Mouse (Mus musculus) liver, embryonic 12.5 days (tissue): ENCODE data around the gene Gp1ba. TPM values are rescaled to one million over a fixed set of nuclear protein-coding genes. Genes with fewer than 3 reads are reported as not detected.

Experiments
- ATAC-seq: fragments of 200-750 bp; cut with Nextera tagmentation; 2 replicates; pipeline ENCODE4 v1.8.0; 2017; ENCODE audit warnings: moderate number of reproducible peaks, mild to moderate bottlenecking, moderate library complexity
- H3K27ac ChIP-seq: fragments of 300-500 bp; sonication (generic); 2 replicates; pipeline ENCODE4 v1.5.1; 2016; ENCODE audit warnings: mild to moderate bottlenecking
- H3K27me3 ChIP-seq: fragments of 300-500 bp; sonication (generic); replicated peaks from 2 replicates; pipeline ENCODE4 v1.6.1; 2016; ENCODE audit warnings: mild to moderate bottlenecking, moderate library complexity
- H3K36me3 ChIP-seq: fragments of 300-500 bp; sonication (generic); 2 replicates; pipeline ENCODE4 v1.6.1; 2016; ENCODE audit warnings: mild to moderate bottlenecking, moderate library complexity
- H3K4me1 ChIP-seq: fragments of 300-500 bp; sonication (generic); 2 replicates; pipeline ENCODE4 v1.6.1; 2016
- H3K4me2 ChIP-seq: fragments of 300-500 bp; sonication (generic); 2 replicates; pipeline ENCODE4 v1.6.1; 2016; ENCODE audit warnings: mild to moderate bottlenecking, moderate library complexity
- H3K4me3 ChIP-seq: fragments of 300-500 bp; sonication (generic); 2 replicates; pipeline ENCODE4 v1.5.1; 2016; ENCODE audit warnings: mild to moderate bottlenecking, moderate library complexity
- H3K9ac ChIP-seq: fragments of 300-500 bp; sonication (generic); 2 replicates; pipeline ENCODE4 v1.6.1; 2016; ENCODE audit warnings: mild to moderate bottlenecking, moderate library complexity
- H3K9me3 ChIP-seq: fragments of 300-500 bp; sonication (generic); replicated peaks from 2 replicates; pipeline ENCODE4 v1.6.1; 2016; ENCODE audit warnings: mild to moderate bottlenecking, moderate library complexity
- WGBS: fragments of 180-500 bp; shearing (Covaris S2); methylation state at CpG from one replicate; pipeline ENCODE4 v1.1.7; 2016; ENCODE audit not compliant: insufficient replicate concordance; 5-methylcytosine and 5-hydroxymethylcytosine counted together
- polyA plus RNA-seq: library from polyadenylated mRNA; unstranded; fragments of >200 nt; fragmentation: Nextera tagmentation; extraction: Ambion mirVana; gene quantifications from 2 replicates; pipeline ENCODE4 v1.2.1, GENCODE M21; 2016

Gp1ba gene
- polyA plus RNA-seq, 1 experiment from 2014 or later = 5.5 TPM

GRCm38 (mm10) chr11:70655571-70656455 lies 16.9 kb downstream of the Gp1ba start:
- peak overlapping the region; percentile 99 for H3K9ac ChIP-seq
- H3K27ac ChIP-seq = peak overlapping the region; percentile 99
- 1% methylated on average over 61 of the region's 61 CpGs for whole genome bisulfite sequencing
- peaks cover 64% of the 10 kb centered on the region for H3K4me1 ChIP-seq
- H3K9me3 ChIP-seq = no peaks in the 10 kb centered on the region
- peak; percentile 14; the same call in 1 of the 2 replicates for ATAC-seq
- H3K4me3 ChIP-seq = peak overlapping the region; percentile 99
- peak overlapping the region; percentile 93 for H3K4me2 ChIP-seq
- peaks cover 35% of the 10 kb centered on the region for H3K36me3 ChIP-seq
- H3K27me3 ChIP-seq = 0 out of 2 replicates have a peak, but pooled peaks cover 9% of the 10 kb centered on the region

GRCm38 (mm10) chr11:70656456-70656927 lies 17.6 kb downstream of the Gp1ba start:
- H3K36me3 ChIP-seq = peaks cover 35% of the 10 kb centered on the region
- no peak for ATAC-seq
- H3K27me3 ChIP-seq = 0 out of 2 replicates have a peak, but pooled peaks cover 9% of the 10 kb centered on the region
- H3K4me3 ChIP-seq = peak overlapping the region; percentile 99
- H3K9ac ChIP-seq = peak overlapping the region; percentile 99
- WGBS = 19% methylated on average over 16 of the region's 16 CpGs
- H3K9me3 ChIP-seq = no peaks in the 10 kb centered on the region
- peaks cover 57% of the 10 kb centered on the region for H3K4me1 ChIP-seq
- H3K4me2 ChIP-seq = peak overlapping the region; percentile 93
- peak overlapping the region; percentile 99 for H3K27ac ChIP-seq

- 0 out of 2 replicates have a peak, but pooled peaks cover 9% of the 10 kb centered on the region for H3K27me3 ChIP-seq
- peaks cover 52% of the 10 kb centered on the region for H3K4me1 ChIP-seq
These were observed 18.0 kb downstream of the Gp1ba start, which contains the start of gene Eno3 for GRCm38 (mm10) chr11:70656964-70657363. Gene Eno3 (plus strand): TSS chr11:70657202.

GRCm38 (mm10) chr11:70657573-70657972 lies 18.7 kb downstream of the Gp1ba start:
- Histone ChIP-seq H3K9me3 (no peaks in the 10 kb centered on the region), H3K36me3 (peaks cover 33% of the 10 kb centered on the region), H3K4me1 (peaks cover 46% of the 10 kb centered on the region), H3K4me3 (no peak overlapping the region), H3K27me3 (0 out of 2 replicates have a peak, but pooled peaks cover 9% of the 10 kb centered on the region), H3K4me2 (0 out of 2 replicates have a peak overlapping the region, but pooled peaks have one; percentile 4), H3K9ac (no peak overlapping the region; the same call in 1 of the 2 replicates), H3K27ac (peak overlapping the region; percentile 99; the same call in 1 of the 2 replicates)
- ATAC-seq = no peak
- 44% methylated on average over 6 of the region's 6 CpGs for WGBS

More at GRCm38 (mm10) chr11:70656964-70657363, 18.0 kb downstream of the Gp1ba start, which contains the start of gene Eno3:
- Histone ChIP-seq H3K4me3 (peak within 1 kb of the TSS; percentile 99), H3K36me3 (peaks cover 33% of the 10 kb centered on the region), H3K27ac (peak within 1 kb of the TSS; percentile 99), H3K9ac (peak within 1 kb of the TSS; percentile 99), H3K4me2 (peak within 1 kb of the TSS; percentile 93), H3K9me3 (no peaks in the 10 kb centered on the region)
- no peak for ATAC-seq
- 24% methylated on average over 3 of the region's 3 CpGs for WGBS

- H3K27me3 ChIP-seq = 0 out of 2 replicates have a peak, but pooled peaks cover 9% of the 10 kb centered on the region
- H3K4me1 ChIP-seq = peaks cover 42% of the 10 kb centered on the region
- ATAC-seq = no peak
- H3K36me3 ChIP-seq = peaks cover 33% of the 10 kb centered on the region
- no peaks in the 10 kb centered on the region for H3K9me3 ChIP-seq
- H3K27ac ChIP-seq = no peak overlapping the region
- WGBS = 63% methylated on average over 9 of the region's 9 CpGs
- H3K4me3 ChIP-seq = no peak overlapping the region
- H3K9ac ChIP-seq = no peak overlapping the region; the same call in 1 of the 2 replicates
- 0 out of 2 replicates have a peak overlapping the region, but pooled peaks have one; percentile 4 for H3K4me2 ChIP-seq
These were observed 19.1 kb downstream of the Gp1ba start for GRCm38 (mm10) chr11:70657991-70658390.

GRCm38 (mm10) chr11:70658521-70658920 lies 19.6 kb downstream of the Gp1ba start:
- no peak overlapping the region for H3K4me2 ChIP-seq
- H3K9ac ChIP-seq = no peak overlapping the region
- H3K36me3 ChIP-seq = peaks cover 36% of the 10 kb centered on the region
- no peak for ATAC-seq
- 0 out of 2 replicates have a peak, but pooled peaks cover 9% of the 10 kb centered on the region for H3K27me3 ChIP-seq
- peaks cover 40% of the 10 kb centered on the region for H3K4me1 ChIP-seq
- 76% methylated on average over 5 of the region's 5 CpGs for WGBS
- no peaks in the 10 kb centered on the region for H3K9me3 ChIP-seq
- no peak overlapping the region for H3K4me3 ChIP-seq
- H3K27ac ChIP-seq = no peak overlapping the region

GRCm38 (mm10) chr11:70658942-70659341 lies 20.0 kb downstream of the Gp1ba start:
- Histone ChIP-seq H3K9me3 (no peaks in the 10 kb centered on the region), H3K4me3 (no peak overlapping the region), H3K27ac (no peak overlapping the region), H3K4me1 (peaks cover 40% of the 10 kb centered on the region), H3K27me3 (0 out of 2 replicates have a peak, but pooled peaks cover 9% of the 10 kb centered on the region), H3K4me2 (no peak overlapping the region), H3K36me3 (peaks cover 40% of the 10 kb centered on the region), H3K9ac (no peak overlapping the region)
- 63% methylated on average over 8 of the region's 8 CpGs for WGBS
- no peak for ATAC-seq

- no peak for ATAC-seq
- 85% methylated on average over 8 of the region's 8 CpGs for WGBS
- H3K4me3 ChIP-seq = no peak overlapping the region
- H3K9me3 ChIP-seq = no peaks in the 10 kb centered on the region
- H3K9ac ChIP-seq = no peak overlapping the region; the same call in 1 of the 2 replicates
- no peak overlapping the region for H3K27ac ChIP-seq
- 0 out of 2 replicates have a peak, but pooled peaks cover 9% of the 10 kb centered on the region for H3K27me3 ChIP-seq
- no peak overlapping the region for H3K4me2 ChIP-seq
- peaks cover 35% of the 10 kb centered on the region for H3K4me1 ChIP-seq
- peaks cover 57% of the 10 kb centered on the region for H3K36me3 ChIP-seq
These were observed 21.6 kb downstream of the Gp1ba start for GRCm38 (mm10) chr11:70660571-70660970.

GRCm38 (mm10) chr11:70663101-70663500 lies 24.2 kb downstream of the Gp1ba start:
- Histone ChIP-seq H3K9me3 (no peaks in the 10 kb centered on the region), H3K4me3 (no peak overlapping the region), H3K27me3 (no peaks in the 10 kb centered on the region), H3K36me3 (peaks cover 65% of the 10 kb centered on the region), H3K9ac (no peak overlapping the region), H3K27ac (no peak overlapping the region), H3K4me1 (peaks cover 23% of the 10 kb centered on the region), H3K4me2 (no peak overlapping the region)
- ATAC-seq = no peak
- WGBS = 83% methylated on average over 8 of the region's 8 CpGs

- Histone ChIP-seq H3K9me3 (no peaks in the 10 kb centered on the region), H3K27me3 (no peaks in the 10 kb centered on the region), H3K9ac (no peak overlapping the region), H3K4me1 (peaks cover 17% of the 10 kb centered on the region), H3K36me3 (peaks cover 65% of the 10 kb centered on the region), H3K4me3 (no peak overlapping the region), H3K4me2 (no peak overlapping the region), H3K27ac (no peak overlapping the region)
- WGBS = 93% methylated on average over 6 of the region's 6 CpGs
- ATAC-seq = no peak
These were observed 25.0 kb downstream of the Gp1ba start for GRCm38 (mm10) chr11:70663957-70664356.

GRCm38 (mm10) chr11:70664741-70665140 lies 25.8 kb downstream of the Gp1ba start:
- H3K27me3 ChIP-seq = no peaks in the 10 kb centered on the region
- no peak overlapping the region for H3K27ac ChIP-seq
- no peak overlapping the region for H3K4me2 ChIP-seq
- H3K4me3 ChIP-seq = no peak overlapping the region
- H3K9me3 ChIP-seq = no peaks in the 10 kb centered on the region
- H3K36me3 ChIP-seq = peaks cover 63% of the 10 kb centered on the region
- no peak overlapping the region for H3K9ac ChIP-seq
- WGBS = 89% methylated on average over 9 of the region's 9 CpGs
- H3K4me1 ChIP-seq = peaks cover 19% of the 10 kb centered on the region
- no peak for ATAC-seq

- WGBS = 86% methylated on average over 8 of the region's 8 CpGs
- Histone ChIP-seq H3K9ac (no peak overlapping the region), H3K4me1 (peaks cover 39% of the 10 kb centered on the region), H3K36me3 (peaks cover 51% of the 10 kb centered on the region), H3K27me3 (no peaks in the 10 kb centered on the region), H3K4me3 (no peak overlapping the region), H3K27ac (no peak overlapping the region), H3K9me3 (no peaks in the 10 kb centered on the region), H3K4me2 (no peak overlapping the region)
- ATAC-seq = no peak
These were observed 27.8 kb downstream of the Gp1ba start for GRCm38 (mm10) chr11:70666687-70667086.
